Mouse (Mus musculus) Muller cell, postnatal 12 days (primary cell): ENCODE data around the gene AU041133.
A peak's percentile ranks its signal among the peaks of the same experiment; 100 is the strongest.
"Not testable (repeated sequence)": the region's sequence is repeated elsewhere in the genome, so short reads cannot be mapped to it uniquely, and the experiment has no call there.

Experiments
- DNase-seq: peaks from one replicate; pipeline ENCODE4 v3.0.0-alpha.2; 2015; ENCODE audit errors: inconsistent ontology term

AU041133 gene

DNA sequence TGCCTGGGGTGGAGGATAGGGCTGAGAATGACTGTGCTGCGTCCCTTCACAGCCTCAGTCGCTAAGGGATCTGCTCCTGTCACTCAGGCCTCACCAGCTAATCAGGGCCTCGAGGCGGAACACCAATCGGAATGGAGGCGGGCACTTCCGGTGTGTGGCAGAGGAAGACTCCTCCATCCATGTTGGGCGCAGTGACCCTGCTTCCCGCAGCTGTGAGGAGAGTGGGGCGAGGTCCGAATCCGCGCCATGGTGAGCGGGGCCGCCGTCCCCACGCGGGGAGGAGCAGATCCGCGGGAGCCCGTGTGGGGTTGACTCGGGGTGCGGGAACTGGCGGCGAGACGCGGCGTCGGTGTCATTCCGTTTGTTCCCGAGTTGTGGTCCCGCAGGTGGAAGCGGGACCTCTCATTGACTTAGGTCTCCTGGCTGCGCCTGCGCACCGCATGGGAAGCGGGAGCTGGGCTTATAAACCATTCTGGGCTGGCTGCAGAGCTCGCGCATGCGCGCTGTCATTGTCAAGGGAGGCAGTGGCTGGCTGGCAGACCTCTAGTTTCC, at the start of gene AU041133:
AU041133 (plus strand) TSS at position 164 of the 552 bp plus-strand sequence.
- DNase-seq: peak; percentile 92

DNA sequence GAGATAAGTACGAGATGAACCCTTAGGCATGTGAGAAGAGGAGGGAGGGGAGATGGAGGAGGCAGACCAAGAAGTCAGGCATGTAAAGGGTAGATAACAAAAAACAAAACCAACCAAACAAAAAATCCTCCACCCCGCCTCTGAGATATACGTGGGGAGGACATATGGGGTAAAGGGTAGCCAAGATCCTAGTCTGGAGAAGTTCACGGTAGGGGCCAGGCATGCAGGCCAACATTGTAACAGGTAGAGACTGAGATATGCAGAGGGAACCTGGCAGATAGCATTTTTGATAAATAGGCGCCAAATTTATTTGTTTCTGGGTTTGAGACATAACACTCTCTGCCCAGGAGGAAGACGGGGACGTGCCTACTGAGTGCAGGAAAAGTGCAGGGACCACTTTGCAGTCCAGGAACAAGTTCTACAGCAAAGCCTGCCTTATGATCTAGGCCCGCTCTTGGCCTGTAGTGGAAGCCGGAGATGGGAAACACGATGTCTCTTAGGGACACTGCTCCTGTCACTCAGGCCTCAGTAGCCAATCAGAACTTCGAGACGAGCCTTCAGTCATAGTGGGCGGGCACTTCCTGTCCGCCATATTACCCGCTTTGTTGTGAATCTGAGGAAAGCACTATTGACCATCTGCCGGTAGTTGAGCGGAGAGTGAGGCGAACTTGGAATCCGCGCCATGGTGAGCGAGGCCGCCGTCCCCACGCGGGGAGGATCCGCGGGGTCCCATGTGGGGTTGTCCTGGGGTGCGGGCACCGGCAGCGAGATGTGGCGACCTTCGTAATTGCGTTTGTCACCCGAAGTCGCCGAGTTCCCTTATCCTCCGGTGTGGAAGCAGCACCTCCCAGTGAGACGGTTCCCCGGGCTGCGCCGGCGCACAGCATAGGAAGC, 44.8 kb upstream of the AU041133 start, which contains the start of gene BC024063:
BC024063 (plus strand) TSS at position 626 of the 894 bp plus-strand sequence.
- DNase-seq: peak; percentile 89

DNA sequence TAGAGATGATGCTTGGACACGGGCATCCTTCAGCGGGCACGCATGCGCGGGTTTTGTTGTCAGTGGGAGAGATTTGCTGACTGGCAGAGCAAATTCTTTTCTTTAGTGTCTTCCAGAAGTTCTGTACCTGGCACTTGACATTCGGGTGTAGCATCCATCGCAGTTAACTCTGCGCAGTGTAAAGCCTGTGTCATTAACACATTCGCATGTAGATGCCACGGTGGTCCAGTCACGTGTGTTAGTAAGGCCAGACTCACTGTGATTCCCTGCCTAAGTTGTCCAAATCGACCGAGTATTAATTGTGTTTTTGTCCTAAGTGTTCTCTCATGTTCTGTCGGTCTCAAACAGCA, 44.2 kb upstream of the AU041133 start:
- DNase-seq: not testable (repeated sequence)

DNA sequence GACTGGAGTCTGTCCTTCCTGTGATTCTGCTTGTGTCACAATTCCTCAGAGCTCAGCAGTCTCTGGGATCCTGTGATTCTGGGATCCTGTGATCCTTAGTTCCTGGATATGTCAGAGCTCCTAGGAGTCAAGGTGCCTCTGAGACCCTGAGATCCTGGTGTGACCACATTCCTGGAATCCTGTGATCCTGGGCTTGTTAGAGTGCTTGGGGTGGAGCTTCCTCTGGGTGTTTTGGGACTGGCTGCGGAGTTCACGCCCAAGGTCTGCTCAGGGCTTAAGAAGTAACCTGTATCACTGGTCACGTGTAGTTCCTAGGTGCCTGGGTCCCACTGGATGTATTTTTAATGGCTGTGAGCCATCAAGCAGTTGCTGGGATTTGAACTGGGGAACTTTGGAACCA, 10.6 kb upstream of the AU041133 start:
- no peak for DNase-seq

DNA sequence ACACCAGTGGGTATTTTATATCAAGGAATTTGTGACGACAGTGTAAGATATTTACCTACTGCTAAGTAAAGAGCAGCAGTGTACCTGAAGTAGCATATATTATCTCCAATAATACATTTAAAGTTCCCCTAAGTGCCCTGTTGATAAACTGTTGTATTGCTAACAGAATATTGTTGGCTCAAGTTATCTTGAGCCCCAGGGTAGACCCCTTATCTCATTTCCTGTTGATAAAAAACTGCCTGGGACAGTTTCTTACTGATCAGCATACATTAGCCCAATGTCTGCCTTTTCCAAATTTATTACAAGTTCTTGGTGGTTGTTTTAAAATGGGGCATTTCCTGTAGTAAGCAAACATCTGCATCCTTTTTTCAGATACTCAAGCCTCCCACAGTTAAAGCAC, 17.5 kb downstream of the AU041133 start:
- no peak for DNase-seq

DNA sequence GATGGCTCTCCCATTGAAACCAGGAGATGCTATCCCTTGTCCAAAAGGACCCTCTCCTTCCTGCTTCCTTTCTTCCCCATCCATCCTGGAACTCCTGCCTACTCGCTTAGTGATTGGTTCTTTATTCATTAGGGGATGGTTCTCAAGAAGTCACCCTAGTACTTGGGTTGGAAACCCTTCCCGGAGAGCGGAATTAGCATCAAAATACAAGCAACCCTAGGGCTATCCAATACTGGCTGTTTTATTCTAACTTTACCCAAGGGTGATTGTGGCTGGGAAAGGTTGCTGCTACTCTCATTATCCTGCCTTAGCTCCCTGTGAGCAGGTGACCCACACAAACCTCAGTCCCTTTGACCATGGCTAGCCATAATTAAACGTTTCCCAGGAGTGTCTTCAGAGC, 19.8 kb downstream of the AU041133 start:
- DNase-seq: no peak

DNA sequence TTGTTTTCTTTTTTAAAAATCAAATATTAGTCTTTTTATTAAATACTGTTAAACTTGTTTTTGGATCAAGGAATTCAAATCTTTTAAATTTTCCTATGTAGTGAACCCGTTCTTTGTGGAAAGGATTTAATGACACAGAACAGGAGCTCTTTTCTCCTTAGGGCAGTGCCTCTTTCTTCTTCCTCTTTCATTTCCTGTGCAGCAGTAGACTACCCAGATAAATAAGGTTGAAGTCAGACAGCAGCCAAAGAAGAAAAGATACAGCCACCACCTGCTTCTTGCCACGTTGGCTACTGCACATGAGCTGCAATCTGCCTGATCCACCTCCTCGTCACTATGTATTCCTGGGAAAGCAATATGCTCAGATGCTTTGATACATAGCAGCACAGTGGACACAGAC, 40.0 kb downstream of the AU041133 start:
- no peak for DNase-seq

DNA sequence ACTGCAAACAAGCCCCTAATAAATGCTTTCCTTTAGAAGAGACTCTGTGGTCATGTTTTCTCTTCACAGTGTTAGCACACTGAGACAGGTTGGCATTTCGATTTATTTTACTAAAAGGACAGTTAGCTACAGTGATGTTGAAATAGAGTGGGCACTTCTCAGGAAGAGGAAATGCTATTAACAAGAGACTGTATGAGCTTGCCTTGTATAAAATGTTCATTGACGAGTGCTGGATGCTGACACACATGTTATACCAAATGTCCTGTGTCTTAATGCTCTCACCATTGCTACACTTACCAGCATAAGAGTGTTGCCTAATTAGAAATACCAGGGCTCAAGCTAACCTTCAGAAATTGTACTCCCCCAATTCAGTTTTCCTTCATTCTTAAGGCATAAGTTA, 42.0 kb downstream of the AU041133 start:
- DNase-seq: no peak

DNA sequence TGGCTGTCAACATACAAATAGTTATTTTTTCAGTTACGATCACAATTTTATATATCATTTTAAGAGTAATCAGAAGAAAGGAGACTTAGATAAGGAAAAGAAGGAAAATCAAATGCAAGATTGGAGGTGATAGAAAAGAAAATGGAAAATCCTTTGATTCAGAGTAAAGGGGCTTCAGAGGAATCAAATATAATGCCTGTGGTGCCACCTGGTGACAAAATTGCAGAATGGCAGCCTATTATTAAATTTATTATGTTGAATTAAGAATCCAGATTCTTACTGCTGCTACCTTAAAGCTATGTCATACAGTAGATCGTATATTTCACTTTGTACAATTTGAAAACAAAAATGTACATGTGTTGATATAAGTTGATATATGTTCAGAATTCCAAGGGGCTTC, 43.0 kb downstream of the AU041133 start:
- peak; percentile 36 for DNase-seq

DNA sequence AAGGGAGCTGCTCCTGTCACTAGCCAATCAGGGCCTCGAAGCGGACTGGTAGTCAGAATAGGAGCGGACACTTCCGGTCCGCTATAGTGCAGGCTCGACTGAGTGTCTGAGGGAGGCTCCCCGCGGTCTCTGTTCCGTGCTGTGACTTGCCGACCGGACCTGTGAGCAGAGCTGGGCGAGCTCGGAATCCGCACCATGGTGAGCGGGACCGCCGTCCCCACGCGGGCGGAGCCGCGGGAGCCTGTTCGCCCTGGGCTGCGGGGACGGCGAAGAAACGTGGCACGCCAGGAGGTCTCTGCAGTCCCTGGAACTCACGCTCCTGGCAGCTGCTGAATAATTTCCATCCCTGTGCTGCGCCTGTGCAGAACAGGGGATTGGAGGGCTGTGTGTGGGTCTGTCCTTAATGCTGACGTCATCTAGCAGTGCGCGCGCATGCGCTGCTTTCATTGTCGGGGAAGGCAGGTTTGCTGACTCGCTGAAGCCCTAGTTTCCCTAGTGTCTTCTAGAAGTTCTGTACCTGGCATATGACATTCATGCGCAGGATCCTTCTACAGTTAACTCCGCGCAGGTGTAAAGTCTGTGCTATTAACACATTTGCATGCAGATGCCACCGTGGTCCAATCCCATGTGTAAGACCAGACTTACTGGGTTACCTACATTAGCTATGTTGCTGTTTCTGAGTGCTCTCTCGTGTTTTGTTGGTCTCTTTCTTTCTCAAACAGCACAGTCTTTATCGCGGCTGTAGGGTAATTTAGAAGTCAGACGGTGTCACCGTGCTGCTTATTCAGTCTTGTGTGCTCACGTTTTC, 50.6 kb downstream of the AU041133 start:
- peak; percentile 90 for DNase-seq
